Mouse (Mus musculus) kidney, embryonic 15.5 days (tissue): Measurements from ENCODE around the gene H2-D1. TPM values are rescaled to one million over a fixed set of nuclear protein-coding genes. Genes with fewer than 3 reads are reported as not detected.

ENCODE experiments used
- ATAC-seq: fragments of 200-750 bp; cut with Nextera tagmentation; replicated peaks from 2 replicates; pipeline ENCODE4 v1.8.0; 2017; ENCODE audit warnings: moderate TSS enrichment; ENCODE audit not compliant: low FRiP score
- H3K27ac ChIP-seq: fragments of 300-500 bp; sonication (generic); 2 replicates; pipeline ENCODE4 v1.5.1; 2015; ENCODE audit warnings: mild to moderate bottlenecking, inconsistent platforms
- H3K27me3 ChIP-seq: fragments of 300-500 bp; sonication (generic); 2 replicates; pipeline ENCODE4 v1.6.1; 2015; ENCODE audit warnings: inconsistent platforms
- H3K36me3 ChIP-seq: fragments of 300-500 bp; sonication (generic); 2 replicates; pipeline ENCODE4 v1.6.1; 2015; ENCODE audit warnings: inconsistent platforms
- H3K4me1 ChIP-seq: fragments of 300-500 bp; sonication (generic); 2 replicates; pipeline ENCODE4 v1.6.1; 2015; ENCODE audit warnings: inconsistent platforms
- H3K4me2 ChIP-seq: fragments of 300-500 bp; sonication (generic); 2 replicates; pipeline ENCODE4 v1.6.1; 2015; ENCODE audit warnings: moderate library complexity, mild to moderate bottlenecking, inconsistent platforms
- H3K4me3 ChIP-seq: fragments of 300-500 bp; sonication (generic); replicated peaks from 2 replicates; pipeline ENCODE4 v1.5.1; 2015; ENCODE audit warnings: mild to moderate bottlenecking, inconsistent platforms
- H3K9ac ChIP-seq: fragments of 300-500 bp; sonication (generic); 2 replicates; pipeline ENCODE4 v1.6.1; 2015; ENCODE audit warnings: mild to moderate bottlenecking, inconsistent platforms
- H3K9me3 ChIP-seq: fragments of 300-500 bp; sonication (generic); replicated peaks from 2 replicates; pipeline ENCODE4 v1.6.1; 2016; ENCODE audit warnings: inconsistent platforms
- WGBS: fragments of 180-500 bp; shearing (Covaris S2); methylation state at CpG from one replicate; pipeline ENCODE4 v1.1.7; 2015; ENCODE audit warnings: mixed read lengths; 5-methylcytosine and 5-hydroxymethylcytosine counted together
- polyA plus RNA-seq: library from polyadenylated mRNA; unstranded; fragments of >200 nt; fragmentation: Nextera tagmentation; extraction: Ambion mirVana; gene quantifications from 2 replicates; pipeline ENCODE4 v1.2.1, GENCODE M21; 2015

Gene H2-D1
- polyA plus RNA-seq, 1 experiment from 2014 or later, result 64.5 TPM

DNA sequence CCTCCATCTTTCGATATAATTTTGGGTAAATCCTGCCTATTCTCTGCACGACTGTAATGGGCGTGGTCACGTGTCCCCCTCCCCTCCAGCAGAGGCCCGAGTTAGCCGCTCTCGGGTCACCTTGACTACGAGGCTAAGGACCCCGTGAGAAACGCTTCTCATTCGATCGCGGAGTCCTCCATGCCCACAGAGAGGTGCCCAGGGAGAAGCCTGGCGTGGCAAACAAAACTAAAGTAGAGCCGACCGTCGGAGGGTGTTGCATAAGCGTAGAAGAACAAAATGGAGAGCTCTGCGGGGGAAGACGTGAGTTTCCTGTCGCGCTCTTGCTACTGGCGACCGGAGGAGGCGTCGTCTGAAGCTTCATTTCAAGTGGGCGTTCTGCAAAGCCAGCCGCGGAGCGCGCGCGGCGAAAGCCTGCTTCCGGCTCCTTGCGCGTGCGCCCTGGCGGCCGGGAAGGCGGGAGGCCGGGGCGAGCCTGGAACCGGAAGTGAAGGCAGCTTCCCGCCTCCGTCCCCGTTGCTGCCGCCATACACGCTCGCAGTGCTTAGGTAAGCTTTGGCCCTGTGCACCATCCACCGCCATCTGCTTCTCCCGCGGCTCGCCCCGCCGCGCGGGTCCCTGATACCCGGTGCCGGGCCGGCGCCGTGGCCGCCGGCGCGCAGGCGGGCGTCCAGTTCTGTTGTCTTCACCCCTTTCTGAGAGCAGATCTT, 21.1 kb upstream of the H2-D1 start, which contains the start of gene Ddx39b:
TSS of gene Ddx39b (plus strand) at position 442 of the 710 bp plus-strand sequence.
- Histone ChIP-seq H3K4me1 (peaks cover 51% of the 10 kb centered on the region), H3K4me3 (peak within 1 kb of the TSS; percentile 71), H3K27ac (peak within 1 kb of the TSS; percentile 98), H3K9me3 (no peaks in the 10 kb centered on the region), H3K27me3 (no peaks in the 10 kb centered on the region), H3K36me3 (peaks cover 37% of the 10 kb centered on the region), H3K9ac (peak within 1 kb of the TSS; percentile 91), H3K4me2 (peak within 1 kb of the TSS; percentile 86)
- peak; percentile 90 for ATAC-seq
- WGBS, result under 1% methylated on average over 69 of the region's 69 CpGs

DNA sequence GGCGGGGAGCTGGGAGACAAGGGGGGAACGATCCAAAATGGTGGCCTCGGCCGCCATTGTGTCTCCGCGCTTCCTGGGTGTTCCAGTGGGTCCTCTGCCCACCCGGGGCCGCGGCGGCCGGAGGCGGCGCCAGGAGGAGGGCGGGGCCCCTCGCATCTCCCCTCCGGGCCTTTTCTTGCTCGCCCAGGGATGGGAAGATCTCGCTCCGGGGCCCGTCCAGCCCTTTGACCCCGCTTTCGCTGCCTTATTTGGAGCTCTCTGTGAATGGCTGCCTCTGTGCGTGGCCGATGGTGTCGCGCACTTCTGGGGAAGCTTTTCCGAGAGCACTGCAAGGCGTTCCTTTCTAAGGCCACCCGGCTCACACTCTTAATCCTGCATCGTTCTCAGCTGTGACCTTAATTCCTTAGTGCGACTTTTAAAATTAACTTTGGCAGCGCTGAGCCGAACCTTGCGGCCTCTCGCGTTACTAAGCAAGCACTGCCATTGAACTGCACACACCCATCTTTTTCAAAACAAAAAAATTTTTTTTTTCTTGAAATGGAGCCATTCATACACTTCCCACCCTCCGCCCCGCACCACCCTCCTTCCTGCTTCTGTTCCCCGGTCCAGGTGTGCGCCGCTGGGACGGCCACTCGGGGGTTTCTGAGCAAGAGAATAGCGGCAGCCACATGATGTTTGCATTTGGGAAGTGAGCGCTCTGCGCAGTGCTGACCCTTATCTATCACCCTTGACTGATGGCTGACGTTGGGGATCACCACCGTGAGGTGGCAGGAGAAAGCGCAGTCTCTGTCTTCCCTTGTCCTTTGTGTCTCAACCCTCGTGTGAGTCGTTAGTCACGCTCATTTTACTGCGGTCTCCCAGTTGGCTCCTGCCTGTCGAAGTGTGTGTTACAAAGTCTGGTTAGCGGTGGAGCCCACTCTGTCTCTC, 20.3 kb upstream of the H2-D1 start:
- peaks cover 52% of the 10 kb centered on the region for H3K4me1 ChIP-seq
- H3K27me3 ChIP-seq, result no peaks in the 10 kb centered on the region
- H3K36me3 ChIP-seq, result peaks cover 45% of the 10 kb centered on the region
- no peaks in the 10 kb centered on the region for H3K9me3 ChIP-seq
- peak overlapping the region; percentile 98 for H3K27ac ChIP-seq
- peak overlapping the region; percentile 86 for H3K4me2 ChIP-seq
- under 1% methylated on average over 55 of the region's 55 CpGs for WGBS
- ATAC-seq, result peak; percentile 52
- peak overlapping the region; percentile 91 for H3K9ac ChIP-seq
- peak overlapping the region; percentile 71 for H3K4me3 ChIP-seq

- peak overlapping the region; percentile 86 for H3K4me2 ChIP-seq
- H3K4me1 ChIP-seq, result peaks cover 58% of the 10 kb centered on the region
- H3K36me3 ChIP-seq, result peaks cover 50% of the 10 kb centered on the region
- peak overlapping the region; percentile 91 for H3K9ac ChIP-seq
- ATAC-seq, result no peak
- no peaks in the 10 kb centered on the region for H3K27me3 ChIP-seq
- H3K9me3 ChIP-seq, result no peaks in the 10 kb centered on the region
- peak overlapping the region; percentile 71 for H3K4me3 ChIP-seq
- under 1% methylated on average over 16 of the region's 16 CpGs for WGBS
- H3K27ac ChIP-seq, result peak overlapping the region; percentile 98
Observed at GRCm38 (mm10) chr17:35243086-35243485, 19.4 kb upstream of the H2-D1 start.

GRCm38 (mm10) chr17:35244999-35245398, 17.5 kb upstream of the H2-D1 start:
- ATAC-seq, result no peak

DNA sequence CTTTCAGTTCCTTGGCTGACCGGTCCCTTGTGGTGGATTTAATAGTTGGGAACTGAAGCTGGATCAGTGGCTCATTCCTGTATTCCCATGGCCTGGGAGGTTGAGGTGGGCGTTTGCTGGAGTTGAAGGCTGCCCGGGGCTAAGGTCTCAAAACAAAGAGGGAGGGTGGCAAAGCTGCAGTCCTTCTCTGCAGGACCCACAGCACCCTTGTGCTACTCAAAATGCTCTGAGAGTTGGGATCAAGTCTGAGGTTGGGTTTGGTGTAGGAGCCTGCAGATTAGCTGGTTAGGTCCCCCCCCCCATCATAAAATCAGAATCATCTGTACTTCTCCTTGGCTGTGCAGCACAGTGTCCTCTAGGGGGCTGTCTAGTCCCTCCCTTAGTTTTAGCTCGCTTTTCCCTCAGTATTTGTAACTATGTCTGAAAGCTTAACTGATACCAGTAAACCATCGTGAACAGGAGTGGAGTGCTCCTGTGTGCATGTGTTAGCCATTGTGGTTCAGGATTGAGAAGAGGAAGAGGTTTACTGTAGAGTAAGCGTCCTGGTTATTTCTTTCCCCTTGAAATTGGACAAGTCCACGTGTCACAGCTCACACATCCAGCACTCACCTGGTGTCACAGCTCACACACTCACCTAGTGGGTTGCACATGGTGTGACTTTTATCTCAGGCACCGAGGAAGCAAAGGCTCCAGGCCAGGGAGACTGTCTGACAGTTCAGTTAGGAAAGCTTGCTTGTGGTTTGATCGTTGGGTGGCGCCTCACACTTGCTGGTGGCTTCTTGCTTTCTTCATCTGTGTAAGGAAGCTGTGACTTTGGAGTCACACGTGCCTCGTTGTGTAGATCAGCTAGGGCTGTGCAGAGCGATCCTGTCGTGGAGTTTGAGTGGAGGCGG, 16.6 kb upstream of the H2-D1 start:
- Histone ChIP-seq H3K9me3 (no peaks in the 10 kb centered on the region), H3K9ac (0 out of 2 replicates have a peak overlapping the region, but pooled peaks have one; percentile 91), H3K4me1 (peaks cover 61% of the 10 kb centered on the region), H3K27me3 (no peaks in the 10 kb centered on the region), H3K36me3 (peaks cover 79% of the 10 kb centered on the region), H3K4me2 (peak overlapping the region; percentile 86), H3K27ac (no peak overlapping the region), H3K4me3 (peak overlapping the region; percentile 71)
- no peak for ATAC-seq
- WGBS, result 74% methylated on average over 15 of the region's 15 CpGs

More at GRCm38 (mm10) chr17:35244999-35245398, 17.5 kb upstream of the H2-D1 start:
- H3K4me3 ChIP-seq, result peak overlapping the region; percentile 71
- peaks cover 71% of the 10 kb centered on the region for H3K4me1 ChIP-seq
- H3K9me3 ChIP-seq, result no peaks in the 10 kb centered on the region
- H3K27ac ChIP-seq, result no peak overlapping the region
- peaks cover 69% of the 10 kb centered on the region for H3K36me3 ChIP-seq
- 65% methylated on average over 2 of the region's 2 CpGs for WGBS
- no peaks in the 10 kb centered on the region for H3K27me3 ChIP-seq
- peak overlapping the region; percentile 86 for H3K4me2 ChIP-seq
- peak overlapping the region; percentile 91 for H3K9ac ChIP-seq

- H3K4me2 ChIP-seq, result no peak overlapping the region
- ATAC-seq, result no peak
- peaks cover 61% of the 10 kb centered on the region for H3K4me1 ChIP-seq
- H3K36me3 ChIP-seq, result peaks cover 90% of the 10 kb centered on the region
- 82% methylated on average over 7 of the region's 7 CpGs for WGBS
- no peak overlapping the region for H3K27ac ChIP-seq
- no peak overlapping the region for H3K4me3 ChIP-seq
- H3K27me3 ChIP-seq, result no peaks in the 10 kb centered on the region
- no peak overlapping the region for H3K9ac ChIP-seq
- no peaks in the 10 kb centered on the region for H3K9me3 ChIP-seq
Observed at GRCm38 (mm10) chr17:35247144-35247543, 15.4 kb upstream of the H2-D1 start.

- ATAC-seq, result no peak
- Histone ChIP-seq H3K9me3 (no peaks in the 10 kb centered on the region), H3K27me3 (no peaks in the 10 kb centered on the region), H3K4me1 (peaks cover 52% of the 10 kb centered on the region), H3K36me3 (peaks cover 99% of the 10 kb centered on the region), H3K4me2 (no peak overlapping the region), H3K9ac (no peak overlapping the region), H3K4me3 (no peak overlapping the region), H3K27ac (no peak overlapping the region)
- 88% methylated on average over 14 of the region's 14 CpGs for WGBS
Observed at GRCm38 (mm10) chr17:35248986-35249385, 13.5 kb upstream of the H2-D1 start.

- no peak overlapping the region for H3K9ac ChIP-seq
- ATAC-seq, result no peak
- peaks cover 45% of the 10 kb centered on the region for H3K4me1 ChIP-seq
- H3K4me2 ChIP-seq, result no peak overlapping the region
- H3K27ac ChIP-seq, result no peak overlapping the region
- H3K27me3 ChIP-seq, result no peaks in the 10 kb centered on the region
- 68% methylated on average over 19 of the region's 19 CpGs for WGBS
- peaks cover 95% of the 10 kb centered on the region for H3K36me3 ChIP-seq
- no peaks in the 10 kb centered on the region for H3K9me3 ChIP-seq
- no peak overlapping the region for H3K4me3 ChIP-seq
Observed at GRCm38 (mm10) chr17:35249451-35250197, 12.9 kb upstream of the H2-D1 start.

DNA sequence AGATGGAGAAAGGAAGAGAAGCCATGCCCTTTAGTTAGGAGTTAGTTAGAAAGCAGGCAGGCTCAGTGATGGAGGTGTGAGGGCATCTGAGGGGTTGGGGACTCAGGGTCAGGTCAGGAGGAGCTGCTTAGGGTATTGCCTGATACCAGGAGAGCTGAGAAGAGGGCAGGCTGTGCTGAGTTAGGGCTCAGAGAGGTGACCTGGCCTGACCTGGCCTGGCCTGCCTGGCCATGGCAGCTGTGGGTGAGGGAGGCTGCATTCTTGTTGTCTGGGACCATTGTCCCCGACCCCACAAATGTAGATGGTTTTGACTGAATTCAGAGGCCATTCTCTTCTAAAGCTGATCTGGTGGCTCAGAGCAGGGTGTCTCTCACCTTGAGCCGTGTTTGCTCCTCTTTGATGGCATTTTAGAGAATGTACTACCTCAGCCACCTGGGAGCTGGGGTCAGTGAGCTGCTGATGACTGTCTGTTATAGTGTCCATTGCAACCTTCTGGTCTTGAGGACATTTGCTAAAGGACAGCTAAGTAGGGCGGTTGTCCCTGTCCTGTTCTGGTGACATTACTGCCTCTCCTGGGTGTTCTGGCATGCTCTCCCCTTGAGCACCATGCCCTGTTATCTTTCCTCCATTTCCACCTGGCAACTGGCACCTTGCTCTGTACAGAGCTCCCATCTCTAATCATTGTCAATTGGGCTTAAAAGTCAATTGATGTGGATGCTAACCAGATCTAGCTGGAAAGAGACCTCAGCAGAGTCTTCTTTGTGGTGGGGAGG, 12.0 kb upstream of the H2-D1 start:
- WGBS, result 92% methylated on average over 3 of the region's 3 CpGs
- Histone ChIP-seq H3K27ac (no peak overlapping the region), H3K9me3 (no peaks in the 10 kb centered on the region), H3K4me3 (no peak overlapping the region), H3K27me3 (no peaks in the 10 kb centered on the region), H3K9ac (no peak overlapping the region), H3K4me2 (no peak overlapping the region), H3K36me3 (peaks cover 86% of the 10 kb centered on the region), H3K4me1 (peaks cover 36% of the 10 kb centered on the region)
- ATAC-seq, result no peak

DNA sequence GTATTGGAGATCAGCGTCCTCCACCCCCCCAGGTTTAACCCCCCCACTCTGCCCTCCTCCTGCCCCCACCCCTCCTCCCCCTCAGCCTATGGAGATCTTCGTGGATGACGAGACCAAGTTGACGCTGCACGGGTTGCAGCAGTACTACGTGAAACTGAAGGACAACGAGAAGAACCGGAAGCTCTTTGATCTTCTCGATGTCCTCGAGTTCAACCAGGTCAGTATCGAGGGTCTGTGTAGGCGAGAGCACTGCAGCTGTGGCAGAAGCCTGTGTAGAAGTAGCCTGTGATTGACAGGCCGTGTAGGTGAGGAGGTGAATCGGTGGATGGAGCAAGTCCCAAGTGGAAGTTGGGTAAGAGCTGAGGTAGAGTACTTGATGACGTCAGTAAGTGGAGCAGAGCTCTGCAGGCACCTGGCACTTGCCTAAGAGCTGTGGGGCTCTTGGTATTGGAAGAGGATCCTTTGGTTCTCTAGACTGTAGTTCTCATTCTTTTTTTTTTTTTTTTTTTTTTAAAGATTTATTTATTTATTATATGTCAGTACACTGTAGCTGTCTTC, 11.3 kb upstream of the H2-D1 start:
- peaks cover 79% of the 10 kb centered on the region for H3K36me3 ChIP-seq
- no peak overlapping the region for H3K4me3 ChIP-seq
- WGBS, result 83% methylated on average over 15 of the region's 15 CpGs
- no peak overlapping the region for H3K4me2 ChIP-seq
- no peak overlapping the region for H3K27ac ChIP-seq
- H3K4me1 ChIP-seq, result peaks cover 29% of the 10 kb centered on the region
- no peaks in the 10 kb centered on the region for H3K9me3 ChIP-seq
- no peak overlapping the region for H3K9ac ChIP-seq
- ATAC-seq, result no peak
- no peaks in the 10 kb centered on the region for H3K27me3 ChIP-seq
